Mouse (Mus musculus) cerebral cortex, adult 2 months (tissue): ENCODE results near the gene Palm.

Experiments used
- WGBS: fragments of 180-500 bp; shearing (Covaris S2); methylation state at CpG from one replicate; pipeline ENCODE4 v1.1.7; 2018; 5-methylcytosine and 5-hydroxymethylcytosine counted together

Palm gene

GRCm38 (mm10) chr10:79772320-79772719 lies 21.1 kb upstream of the Palm start:
- 88% methylated on average over 3 of the region's 3 CpGs for WGBS

- WGBS, result 92% methylated on average over 2 of the region's 2 CpGs
Measured at GRCm38 (mm10) chr10:79773208-79773607, 20.2 kb upstream of the Palm start.

GRCm38 (mm10) chr10:79774486-79775279 lies 18.7 kb upstream of the Palm start:
- WGBS, result 47% methylated on average over 5 of the region's 5 CpGs

- WGBS, result 5% methylated on average over 39 of the region's 39 CpGs
Measured at GRCm38 (mm10) chr10:79777103-79777531, 16.3 kb upstream of the Palm start, which contains the start of gene Fstl3. TSS of gene Fstl3 (plus strand) at chr10:79777272.

GRCm38 (mm10) chr10:79778006-79778405 lies 15.4 kb upstream of the Palm start:
- 27% methylated on average over 15 of the region's 15 CpGs for WGBS

- 29% methylated on average over 2 of the region's 2 CpGs for WGBS
Measured at GRCm38 (mm10) chr10:79779193-79779592, 14.2 kb upstream of the Palm start.

- WGBS, result 1% methylated on average over 55 of the region's 55 CpGs
Measured at GRCm38 (mm10) chr10:79779784-79780663, 13.3 kb upstream of the Palm start.

GRCm38 (mm10) chr10:79780664-79781015 lies 12.7 kb upstream of the Palm start:
- 3% methylated on average over 13 of the region's 13 CpGs for WGBS

GRCm38 (mm10) chr10:79781139-79781538 lies 12.2 kb upstream of the Palm start:
- 26% methylated on average over 21 of the region's 21 CpGs for WGBS

GRCm38 (mm10) chr10:79781956-79782355 lies 11.4 kb upstream of the Palm start:
- WGBS, result 50% methylated on average over 5 of the region's 5 CpGs

- 67% methylated on average over 7 of the region's 7 CpGs for WGBS
Measured at GRCm38 (mm10) chr10:79783050-79783449, 10.3 kb upstream of the Palm start.

GRCm38 (mm10) chr10:79783920-79784800 lies 9.2 kb upstream of the Palm start:
- WGBS, result 43% methylated on average over 27 of the region's 27 CpGs

- WGBS, result 40% methylated on average over 7 of the region's 7 CpGs
Measured at GRCm38 (mm10) chr10:79788386-79789158, 4.8 kb upstream of the Palm start.

- 64% methylated on average over 2 of the region's 2 CpGs for WGBS
Measured at GRCm38 (mm10) chr10:79789581-79789980, 3.8 kb upstream of the Palm start.

- 84% methylated on average over 4 of the region's 4 CpGs for WGBS
Measured at GRCm38 (mm10) chr10:79790861-79791260, 2.5 kb upstream of the Palm start, which contains the start of gene Prss57. TSS of gene Prss57 (minus strand) at chr10:79790961.

GRCm38 (mm10) chr10:79792339-79793040 lies 882 bp upstream of the Palm start:
- WGBS, result 90% methylated on average over 5 of the region's 5 CpGs

- WGBS, result 5% methylated on average over 37 of the region's 38 CpGs
Measured at GRCm38 (mm10) chr10:79793738-79794490, 542 bp downstream of the Palm start.

- WGBS, result 11% methylated on average over 10 of the region's 10 CpGs
Measured at GRCm38 (mm10) chr10:79794491-79794931, 1.1 kb downstream of the Palm start.

GRCm38 (mm10) chr10:79795905-79796304 lies 2.5 kb downstream of the Palm start:
- 79% methylated on average over 3 of the region's 3 CpGs for WGBS
